Comparison of ENCODE assay signal across 20 mouse cellular contexts in genomic region chr2:32357710-32358109, GRCm38 (mm10). TPM values are rescaled to one million over a fixed set of nuclear protein-coding genes. Genes with fewer than 3 reads are reported as not detected.
"Had no signal": no experiment of that assay in that cellular context is flagged by ENCODE, and none has a peak within 500 bp of the region (broad histone marks: within the 10 kb centered on the region; RNA-seq: fewer than 3 reads in every experiment).

No protein-coding gene starts in this region.

- H3K9ac ChIP-seq: lung, embryonic 14.5 days; midbrain, embryonic 12.5 days; neural tube, embryonic 13.5 days; neural tube, embryonic 15.5 days had no signal

- H3K9me3 ChIP-seq: midbrain, embryonic 10.5 days; midbrain, embryonic 12.5 days; neural tube, embryonic 13.5 days; neural tube, embryonic 15.5 days had no signal

- H3K27ac ChIP-seq: midbrain, embryonic 10.5 days; midbrain, embryonic 12.5 days; neural tube, embryonic 13.5 days; neural tube, embryonic 15.5 days had no signal

- H3K4me2 ChIP-seq: lung, embryonic 14.5 days; midbrain, embryonic 12.5 days; neural tube, embryonic 13.5 days; neural tube, embryonic 15.5 days had no signal

- DNase-seq: lung, adult 18-20 months; lung, embryonic 14.5 days; lung, postnatal 10 days; lung, postnatal 4 days; midbrain, embryonic 14.5 days; retina, postnatal 1 day; right cerebral cortex, adult 18-20 months; right cerebral cortex, postnatal 25 days; right cerebral cortex, postnatal 4 days; spleen, adult 18-20 months; thymus, adult 18-20 months; thymus, postnatal 14 days; thymus, postnatal 36 days had no signal

- ATAC-seq: midbrain, embryonic 16.5 days had no signal

- H3K4me3 ChIP-seq: midbrain, embryonic 10.5 days; midbrain, embryonic 12.5 days; myocyte; neural tube, embryonic 13.5 days; neural tube, embryonic 15.5 days had no signal

- H3K36me3 ChIP-seq: midbrain, embryonic 10.5 days; midbrain, embryonic 12.5 days; neural tube, embryonic 13.5 days; neural tube, embryonic 15.5 days had no signal

RNA-seq across cellular contexts. Expression of gene Dnm1, which starts 4.6 kb away (rescaled TPM):
- total RNA-seq: megakaryocyte-erythroid progenitor cell, adult 5-6 weeks had no signal

RNA-seq across cellular contexts. Expression of gene Lcn2, which starts 30.3 kb away (rescaled TPM):
- polyA plus RNA-seq: lung, embryonic 14.5 days; midbrain, embryonic 10.5 days; midbrain, embryonic 14.5 days had no signal
